Mouse (Mus musculus): ENCODE results near the gene Cyp2d10.
A peak's percentile ranks its signal among the peaks of the same experiment; 100 is the strongest.
"Not testable (repeated sequence)": the region's sequence is repeated elsewhere in the genome, so short reads cannot be mapped to it uniquely, and the experiment has no call there.

Gene Cyp2d10

GRCm38 (mm10) chr15:82401516-82401915 lies 5.5 kb downstream of the Cyp2d10 start:
- DNase-seq (ENCODE audit: low read depth, low spot score), result no peak

- DNase-seq (ENCODE audit: low read depth, low spot score), result not testable (repeated sequence)
Observed at GRCm38 (mm10) chr15:82395955-82396354, 11.0 kb downstream of the Cyp2d10 start.

GRCm38 (mm10) chr15:82393922-82394321 lies 13.1 kb downstream of the Cyp2d10 start, which contains the start of gene Cyp2d11:
Gene Cyp2d11 (minus strand): TSS chr15:82394022.
- DNase-seq (ENCODE audit: low read depth, low spot score), result not testable (repeated sequence)

- not testable (repeated sequence) for DNase-seq (ENCODE audit: low read depth, low spot score)
Observed at GRCm38 (mm10) chr15:82389916-82390315, 17.1 kb downstream of the Cyp2d10 start.

- DNase-seq (ENCODE audit: low read depth, low spot score), result no peak
Observed at GRCm38 (mm10) chr15:82385729-82386128, 21.3 kb downstream of the Cyp2d10 start.

GRCm38 (mm10) chr15:82382441-82382840 lies 24.6 kb downstream of the Cyp2d10 start:
- DNase-seq (ENCODE audit: low read depth, low spot score), result no peak

- no peak for DNase-seq (ENCODE audit: low read depth, low spot score)
Observed at GRCm38 (mm10) chr15:82380714-82381062, 26.3 kb downstream of the Cyp2d10 start.

GRCm38 (mm10) chr15:82379871-82380713 lies 26.9 kb downstream of the Cyp2d10 start, which contains the start of gene Cyp2d22:
Gene Cyp2d22 (minus strand): TSS chr15:82380260.
- peak; percentile 5 for DNase-seq (ENCODE audit: low read depth, low spot score)

- no peak for DNase-seq (ENCODE audit: low read depth, low spot score)
Observed at GRCm38 (mm10) chr15:82379511-82379870, 27.5 kb downstream of the Cyp2d10 start.

- DNase-seq (ENCODE audit: low read depth, low spot score), result no peak
Observed at GRCm38 (mm10) chr15:82378261-82379180, 28.5 kb downstream of the Cyp2d10 start.

- no peak for DNase-seq (ENCODE audit: low read depth, low spot score)
Observed at GRCm38 (mm10) chr15:82377701-82378100, 29.3 kb downstream of the Cyp2d10 start.

GRCm38 (mm10) chr15:82376393-82377138 lies 30.4 kb downstream of the Cyp2d10 start:
- no peak for DNase-seq (ENCODE audit: low read depth, low spot score)

GRCm38 (mm10) chr15:82375855-82376254 lies 31.1 kb downstream of the Cyp2d10 start:
- no peak for DNase-seq (ENCODE audit: low read depth, low spot score)

- no peak for DNase-seq (ENCODE audit: low read depth, low spot score)
Observed at GRCm38 (mm10) chr15:82374437-82374836, 32.6 kb downstream of the Cyp2d10 start.

- no peak for DNase-seq (ENCODE audit: low read depth, low spot score)
Observed at GRCm38 (mm10) chr15:82372991-82373390, 34.0 kb downstream of the Cyp2d10 start.

- no peak for DNase-seq (ENCODE audit: low read depth, low spot score)
Observed at GRCm38 (mm10) chr15:82372446-82372845, 34.5 kb downstream of the Cyp2d10 start.

- DNase-seq (ENCODE audit: low read depth, low spot score), result no peak
Observed at GRCm38 (mm10) chr15:82368851-82369250, 38.1 kb downstream of the Cyp2d10 start.

- no peak for DNase-seq (ENCODE audit: low read depth, low spot score)
Observed at GRCm38 (mm10) chr15:82368146-82368545, 38.8 kb downstream of the Cyp2d10 start.

- DNase-seq (ENCODE audit: low read depth, low spot score), result not testable (repeated sequence)
Observed at GRCm38 (mm10) chr15:82364561-82364960, 42.4 kb downstream of the Cyp2d10 start.

GRCm38 (mm10) chr15:82363801-82364200 lies 43.2 kb downstream of the Cyp2d10 start:
- not testable (repeated sequence) for DNase-seq (ENCODE audit: low read depth, low spot score)

- no peak for DNase-seq (ENCODE audit: low read depth, low spot score)
Observed at GRCm38 (mm10) chr15:82362234-82362633, 44.8 kb downstream of the Cyp2d10 start.

All from A20 (cell line).